In the genomic region with DNA sequence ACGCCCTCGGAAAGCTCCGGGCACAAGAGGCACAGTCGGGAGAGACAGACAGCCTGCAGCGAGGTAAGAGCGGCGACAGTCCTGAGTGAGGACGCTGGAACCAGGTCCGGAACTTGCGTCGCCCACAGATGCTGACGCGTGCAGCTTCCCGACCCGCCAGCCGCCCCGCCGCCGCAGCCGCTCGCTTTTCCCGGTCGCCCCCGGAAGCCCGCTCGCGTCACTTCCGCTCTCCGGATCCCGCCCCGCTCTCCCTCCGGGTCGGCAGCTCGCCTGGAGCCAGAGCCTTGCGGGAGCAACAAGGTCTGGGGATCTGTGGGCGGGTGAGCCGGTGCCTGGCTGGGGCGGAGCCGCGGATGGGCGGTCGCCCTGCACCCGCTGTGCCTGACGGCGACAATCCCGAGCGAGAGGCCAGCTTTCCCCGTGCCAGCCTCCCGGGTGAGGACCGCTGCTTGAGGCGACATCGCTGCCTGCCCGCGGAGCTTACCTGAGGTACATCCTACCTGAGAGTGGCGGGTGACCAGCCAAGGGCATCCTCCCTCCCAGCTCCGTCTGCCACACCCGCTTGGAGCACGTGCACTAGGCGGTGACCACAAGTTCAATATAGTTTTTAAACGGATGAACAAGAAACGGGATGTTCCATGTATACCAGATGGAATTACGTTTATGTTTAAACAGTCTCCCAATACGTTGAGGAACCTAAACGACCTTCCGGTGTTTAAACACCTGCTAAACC, we compare ENCODE assay signal across 8 mouse cellular contexts. TPM values are rescaled to one million over a fixed set of nuclear protein-coding genes. Genes with fewer than 3 reads are reported as not detected.
DNase-seq lines count a peak whose midpoint lies in the region; ATAC-seq lines count a peak whose summit lies in the region.

A gene (minus strand): TSS at position 210 of the 733 bp plus-strand sequence.

- peak within 1 kb of the TSS; percentile 91 for H3K27ac ChIP-seq in hindbrain, embryonic 12.5 days

- H3K9ac ChIP-seq in hindbrain, embryonic 12.5 days, result peak within 1 kb of the TSS; percentile 80

- peak; percentile 94 for ATAC-seq in hindbrain, embryonic 12.5 days (ENCODE audit: low FRiP score)

- no peaks in the 10 kb centered on the region for H3K27me3 ChIP-seq in hindbrain, embryonic 12.5 days

- H3K4me3 ChIP-seq in hindbrain, embryonic 12.5 days, result peak within 1 kb of the TSS; percentile 67

- WGBS in hindbrain, embryonic 12.5 days, result 0% methylated on average over 51 of the region's 65 CpGs

- peaks cover 10% of the 10 kb centered on the region for H3K4me1 ChIP-seq in hindbrain, embryonic 12.5 days

- peak within 1 kb of the TSS; percentile 92 for H3K4me2 ChIP-seq in hindbrain, embryonic 12.5 days (replicated peaks)

- no peaks in the 10 kb centered on the region for H3K36me3 ChIP-seq in hindbrain, embryonic 12.5 days

- peak; percentile 93 for DNase-seq in MN1 (ENCODE audit: low spot score)
- DNase-seq in cerebellum, adult 9-10 months, result peak; percentile 90
- DNase-seq in frontal cortex, adult 2 months (ENCODE audit: extremely low spot score in 1 of 2, low spot score in 1 of 2), result peak; percentile 82 to 95
- DNase-seq in layer of hippocampus, postnatal 14 days (ENCODE audit: low spot score in 2 of 2), result peak; percentile 91 to 94
- peak; percentile 96 for DNase-seq in lung, postnatal 14 days
- DNase-seq in retina, adult 2 months (ENCODE audit: low read depth, low spot score), result peak; percentile 80
- peak; percentile 92 to 93 for DNase-seq in thymus, postnatal 36 days

- no peaks in the 10 kb centered on the region for H3K9me3 ChIP-seq in hindbrain, embryonic 12.5 days (replicated peaks)

RNA-seq across cellular contexts. Expression of the gene that starts here (rescaled TPM):
- polyA plus RNA-seq in frontal cortex, adult 2 months (2012; rRNA removed), result 10.9 and 11.5 TPM in 2 replicates
- 21.6 and 22.2 TPM in 2 replicates for polyA plus RNA-seq in hindbrain, embryonic 12.5 days (2016; fragmentation: Nextera tagmentation; extraction: Ambion mirVana)
- total RNA-seq in layer of hippocampus, postnatal 14 days (2021), result 10 to 100 TPM; 35.7 to 37.6 TPM

Comparison
In these comparisons a context has a peak if more than half of its experiments do, and no peak if none do; other contexts are left out.
1. Peak in every context shown above with its lines: DNase-seq, ATAC-seq, H3K4me3 ChIP-seq and H3K27ac ChIP-seq.